Mouse (Mus musculus): Measurements from ENCODE around the gene Morn1. TPM values are rescaled to one million over a fixed set of nuclear protein-coding genes. Genes with fewer than 3 reads are reported as not detected.

Gene Morn1
- polyA plus RNA-seq, 1 experiment from 2014 or later = 3.0 TPM

DNA sequence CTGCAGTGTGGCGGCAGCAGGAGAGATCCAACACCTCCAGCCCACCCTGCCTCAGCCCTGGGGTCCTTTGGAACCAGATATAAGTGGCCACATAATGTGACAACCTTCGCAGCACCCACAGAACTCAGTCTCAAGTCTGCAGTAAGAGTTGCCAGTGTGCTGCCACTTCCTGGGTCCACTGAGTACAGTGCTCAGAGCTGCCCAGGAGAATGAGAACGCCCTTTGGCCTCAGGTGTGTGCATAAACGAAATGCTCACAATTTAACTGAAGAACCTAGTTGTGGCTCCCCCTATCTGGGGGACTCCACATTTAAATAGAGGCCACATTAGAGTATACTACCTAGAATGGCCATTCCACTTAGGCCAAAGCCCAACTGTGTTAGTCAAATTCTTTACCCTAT lies 2.8 kb upstream of the Morn1 start:
- H3K27ac ChIP-seq = peak overlapping the region; percentile 41; the same call in 1 of the 2 replicates

DNA sequence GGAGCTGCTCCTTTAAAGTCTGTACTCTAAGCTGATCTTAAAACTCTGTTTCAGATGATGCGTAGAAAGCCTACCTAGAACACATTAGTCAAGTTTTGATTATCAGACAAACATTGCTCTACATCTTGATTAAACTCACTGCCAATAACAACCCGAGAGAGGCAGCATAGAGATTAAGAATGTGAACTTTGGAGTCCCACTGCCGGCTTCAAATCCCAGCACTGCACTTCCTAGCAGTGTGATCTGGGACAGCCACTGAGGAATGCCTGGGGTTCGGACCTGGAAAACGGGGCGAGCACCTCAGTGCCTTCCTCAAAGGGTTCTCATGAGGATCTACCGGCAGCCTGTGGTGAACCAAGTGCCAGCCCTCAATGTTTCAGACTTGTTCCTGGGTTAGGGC lies 2.0 kb upstream of the Morn1 start:
- H3K4me1 ChIP-seq (replicated peaks) = peaks cover 34% of the 10 kb centered on the region
- WGBS = 68% methylated on average over 7 of the region's 7 CpGs
- H3K36me3 ChIP-seq = peaks cover 16% of the 10 kb centered on the region
- peak overlapping the region; percentile 96 for H3K9ac ChIP-seq
- no peaks in the 10 kb centered on the region for H3K27me3 ChIP-seq (replicated peaks)
- no peak for ATAC-seq
- peak overlapping the region; percentile 67; the same call in 1 of the 2 replicates for H3K27ac ChIP-seq
- peak overlapping the region; percentile 64 for H3K4me2 ChIP-seq (replicated peaks)
- peak overlapping the region; percentile 97 for H3K4me3 ChIP-seq (replicated peaks)
- H3K9me3 ChIP-seq = no peaks in the 10 kb centered on the region

More for the DNA sequence above, 2.8 kb upstream of the Morn1 start:
- Histone ChIP-seq H3K9ac (no peak overlapping the region), H3K36me3 (peaks cover 19% of the 10 kb centered on the region), H3K27me3 (replicated peaks) (no peaks in the 10 kb centered on the region), H3K9me3 (no peaks in the 10 kb centered on the region), H3K4me2 (replicated peaks) (peak overlapping the region; percentile 64), H3K4me1 (replicated peaks) (peaks cover 34% of the 10 kb centered on the region), H3K4me3 (replicated peaks) (no peak overlapping the region)
- WGBS = 69% methylated on average over 4 of the region's 4 CpGs
- no peak for ATAC-seq

DNA sequence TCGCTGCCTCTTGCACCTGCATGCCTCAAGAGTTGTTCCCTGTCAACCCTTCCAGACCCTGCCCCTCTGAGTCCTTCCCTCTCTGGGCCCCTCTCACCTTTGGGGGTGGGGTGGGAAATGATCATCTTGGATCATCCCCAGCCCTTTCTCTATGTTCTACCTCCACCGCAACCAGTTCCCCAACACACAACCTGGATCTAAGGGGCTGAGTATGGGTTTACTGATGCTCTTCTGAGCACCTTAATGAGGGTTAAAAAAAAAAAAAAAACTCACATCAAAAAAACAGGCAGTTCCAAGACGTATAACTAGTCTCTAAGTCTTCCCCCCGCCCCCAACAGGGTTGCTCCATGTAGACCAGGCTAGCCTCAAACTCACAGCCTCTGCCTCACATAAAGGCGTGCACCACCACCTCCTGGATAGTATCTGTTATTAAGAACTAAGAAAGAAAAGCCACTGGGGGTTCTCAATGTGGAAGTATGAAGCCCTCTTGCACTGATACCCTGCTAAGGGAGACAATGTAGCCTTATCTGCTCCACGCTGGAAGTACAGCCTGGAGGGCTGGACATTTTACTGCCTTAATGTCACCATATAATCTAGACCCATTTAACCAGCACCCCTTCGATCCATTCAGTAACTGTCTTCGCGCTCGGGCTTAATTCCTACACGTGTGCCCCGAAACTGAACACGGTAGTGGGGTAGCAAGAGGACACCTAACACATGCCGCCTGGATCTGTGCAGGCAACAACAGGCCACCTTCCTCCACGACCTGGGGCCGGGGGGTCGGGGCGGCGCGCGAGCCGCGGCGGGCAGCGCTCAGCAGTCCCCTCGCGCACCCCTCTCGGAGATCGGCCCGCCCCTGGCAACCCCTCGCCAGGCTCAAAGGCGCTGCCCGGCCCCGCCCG lies 920 bp upstream of the Morn1 start:
- no peaks in the 10 kb centered on the region for H3K9me3 ChIP-seq
- H3K4me1 ChIP-seq (replicated peaks) = peaks cover 34% of the 10 kb centered on the region
- H3K27ac ChIP-seq = peak overlapping the region; percentile 96
- H3K27me3 ChIP-seq (replicated peaks) = no peaks in the 10 kb centered on the region
- peak overlapping the region; percentile 64 for H3K4me2 ChIP-seq (replicated peaks)
- H3K9ac ChIP-seq = peak overlapping the region; percentile 96
- no peak for ATAC-seq
- H3K4me3 ChIP-seq (replicated peaks) = peak overlapping the region; percentile 97
- 5% methylated on average over 35 of the region's 35 CpGs for WGBS
- peaks cover 12% of the 10 kb centered on the region; the same call in 1 of the 2 replicates for H3K36me3 ChIP-seq

DNA sequence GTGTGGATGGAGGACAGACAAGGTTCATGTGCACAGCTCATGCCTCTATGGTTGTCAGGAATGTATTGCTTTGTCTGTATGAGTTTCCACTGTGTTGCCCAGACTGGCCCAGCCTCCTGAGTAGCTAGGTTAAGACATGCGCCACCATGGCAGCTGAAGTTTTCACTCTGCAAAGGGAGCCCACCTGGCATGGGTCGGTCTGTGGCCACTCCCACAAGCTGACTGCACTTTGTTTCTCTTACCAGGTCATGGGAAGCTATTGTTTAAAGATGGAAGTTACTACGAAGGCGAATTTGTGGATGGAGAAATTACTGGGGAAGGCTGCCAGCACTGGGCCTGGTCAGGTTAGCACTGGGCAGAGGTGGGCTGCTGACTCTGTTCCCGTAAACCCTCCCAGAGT lies 2.9 kb downstream of the Morn1 start:
- H3K27ac ChIP-seq = no peak overlapping the region

DNA sequence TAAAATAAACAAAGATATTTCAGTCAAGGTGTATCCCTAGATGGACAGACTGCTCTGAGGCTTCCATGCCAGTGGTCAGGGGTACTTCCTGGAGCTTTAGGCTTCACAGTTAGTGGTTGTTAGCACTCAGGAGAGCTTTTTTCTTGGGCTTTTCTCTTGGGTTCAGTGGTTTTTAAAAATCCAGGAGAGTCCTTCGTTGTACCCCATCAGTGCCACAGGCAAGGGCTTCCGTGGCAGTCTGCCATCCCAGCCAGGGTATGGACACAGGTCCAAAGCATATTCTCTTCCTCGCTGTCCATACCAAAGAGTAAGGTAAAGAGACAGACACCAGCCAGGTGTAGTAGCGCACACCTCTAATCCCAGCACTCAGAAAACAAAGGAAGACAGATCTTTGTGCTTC lies 3.8 kb downstream of the Morn1 start:
- Histone ChIP-seq H3K9me3 (no peaks in the 10 kb centered on the region), H3K4me3 (replicated peaks) (no peak overlapping the region), H3K4me1 (replicated peaks) (peaks cover 10% of the 10 kb centered on the region), H3K4me2 (replicated peaks) (no peak overlapping the region), H3K9ac (no peak overlapping the region), H3K27ac (no peak overlapping the region), H3K27me3 (replicated peaks) (no peaks in the 10 kb centered on the region), H3K36me3 (no peaks in the 10 kb centered on the region)
- ATAC-seq = no peak
- 92% methylated on average over 4 of the region's 4 CpGs for WGBS

More for the DNA sequence above, 2.9 kb downstream of the Morn1 start:
- Histone ChIP-seq H3K4me2 (replicated peaks) (no peak overlapping the region), H3K9ac (no peak overlapping the region), H3K4me1 (replicated peaks) (peaks cover 18% of the 10 kb centered on the region), H3K9me3 (no peaks in the 10 kb centered on the region), H3K36me3 (no peaks in the 10 kb centered on the region), H3K4me3 (replicated peaks) (no peak overlapping the region), H3K27me3 (replicated peaks) (no peaks in the 10 kb centered on the region)
- WGBS = 88% methylated on average over 5 of the region's 5 CpGs
- no peak for ATAC-seq

DNA sequence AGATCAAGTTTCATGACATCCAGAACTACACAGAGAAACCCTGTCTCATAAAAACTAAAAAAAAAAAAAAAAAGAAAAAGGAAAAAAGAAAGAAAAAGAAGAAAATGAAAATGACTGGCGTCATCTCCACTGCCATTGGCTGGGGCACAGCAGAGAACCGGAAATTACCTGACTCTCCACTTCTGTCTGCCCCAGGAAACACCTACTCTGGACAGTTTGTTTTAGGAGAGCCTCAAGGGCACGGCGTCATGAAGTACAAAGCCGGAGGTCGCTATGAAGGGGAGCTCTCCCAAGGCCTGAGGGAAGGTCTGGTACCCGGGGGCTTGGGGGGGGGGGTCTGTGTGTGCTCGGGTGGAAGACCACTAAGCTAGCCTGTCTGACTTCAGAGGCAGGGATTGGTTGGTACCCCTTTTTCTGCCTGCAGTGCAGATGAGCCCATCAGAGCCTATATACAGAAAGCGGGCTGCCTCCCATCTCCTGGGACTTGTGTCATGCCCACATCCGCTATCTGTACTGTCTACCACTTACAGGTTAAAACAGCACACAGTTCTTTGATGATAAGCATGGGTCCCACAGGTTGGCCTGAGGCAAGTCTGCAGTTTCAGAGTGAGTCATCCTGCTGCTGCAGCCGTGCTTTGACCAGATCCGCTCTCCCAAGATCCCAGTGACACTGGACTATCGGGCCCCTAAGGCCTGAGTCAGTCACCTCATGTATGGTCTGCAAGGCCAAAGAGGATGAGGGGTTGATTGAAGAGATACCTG lies 4.5 kb downstream of the Morn1 start:
- Histone ChIP-seq H3K9ac (no peak overlapping the region), H3K4me3 (replicated peaks) (no peak overlapping the region), H3K9me3 (no peaks in the 10 kb centered on the region), H3K36me3 (no peaks in the 10 kb centered on the region), H3K4me1 (replicated peaks) (peaks cover 13% of the 10 kb centered on the region), H3K4me2 (replicated peaks) (no peak overlapping the region), H3K27me3 (replicated peaks) (no peaks in the 10 kb centered on the region), H3K27ac (no peak overlapping the region)
- ATAC-seq = no peak
- WGBS = 91% methylated on average over 13 of the region's 13 CpGs

DNA sequence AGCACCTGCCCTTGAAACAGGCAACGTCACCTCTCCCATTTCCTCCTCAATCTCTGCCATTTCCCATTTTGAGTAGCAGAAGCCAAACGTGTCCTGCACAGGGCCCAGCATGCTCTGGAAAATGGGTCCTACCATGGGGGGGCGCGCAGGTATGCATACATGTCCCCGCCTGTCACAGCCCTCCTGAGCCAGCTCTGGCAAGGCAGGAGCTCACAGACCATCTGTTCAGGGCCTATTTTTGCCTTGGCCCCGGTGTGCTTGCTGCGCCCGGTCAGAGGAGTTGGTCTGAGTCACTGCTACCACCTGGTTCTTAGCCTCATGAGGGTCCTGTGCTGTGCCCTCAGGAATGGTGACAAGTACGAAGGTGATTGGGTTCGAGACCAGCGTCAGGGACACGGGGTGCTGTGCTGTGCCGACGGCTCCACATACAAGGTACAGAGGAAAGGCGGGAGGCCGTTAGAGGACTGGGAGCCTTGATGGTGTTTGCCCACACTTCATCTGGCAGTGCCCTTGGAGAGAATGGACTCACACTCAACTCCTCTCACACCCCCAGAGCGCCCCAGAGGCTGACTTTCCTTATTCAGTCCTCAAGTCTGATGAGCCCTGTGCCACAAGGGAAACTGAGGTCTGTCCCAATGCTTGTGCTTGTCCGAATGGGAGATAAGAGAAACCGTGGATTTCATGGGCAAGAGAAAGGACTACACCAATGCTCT lies 6.5 kb downstream of the Morn1 start:
- WGBS = 92% methylated on average over 19 of the region's 19 CpGs

DNA sequence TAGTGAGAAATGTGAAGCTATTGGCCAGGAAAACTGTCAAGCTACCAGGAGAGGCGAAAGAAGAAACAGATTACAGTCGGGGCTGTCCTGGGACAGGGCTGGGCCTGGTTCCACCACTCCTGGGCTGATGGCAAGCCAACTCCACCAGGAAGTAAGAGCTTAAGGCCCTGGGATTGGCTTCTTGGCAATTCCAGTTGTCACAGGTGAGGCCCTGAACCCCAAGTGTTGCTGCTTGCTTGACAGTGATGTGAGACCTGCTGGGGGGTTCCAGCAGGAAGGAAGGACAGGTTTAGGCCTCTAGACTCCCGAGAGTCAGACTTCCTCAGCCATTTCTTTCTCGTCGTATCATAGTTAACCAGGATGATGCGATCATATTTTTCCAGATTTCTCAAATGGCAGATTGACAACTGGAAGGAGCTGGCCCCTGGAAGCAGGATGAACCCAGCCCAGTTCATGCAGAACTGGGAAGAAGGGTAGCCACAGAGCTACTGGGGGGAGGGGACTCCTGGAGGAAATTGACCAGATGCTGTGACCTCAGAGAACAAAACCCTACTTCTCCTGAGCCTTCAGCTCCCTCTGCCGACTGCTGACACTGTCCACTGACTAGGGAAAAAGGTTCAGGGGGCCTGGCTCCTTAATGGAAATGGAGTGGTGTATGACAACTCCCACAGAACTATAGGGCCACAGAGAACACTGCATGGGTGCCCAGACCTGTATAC lies 7.2 kb downstream of the Morn1 start:
- Histone ChIP-seq H3K27me3 (replicated peaks) (no peaks in the 10 kb centered on the region), H3K4me1 (replicated peaks) (0 out of 2 replicates have a peak, but pooled peaks cover 4% of the 10 kb centered on the region), H3K9me3 (no peaks in the 10 kb centered on the region), H3K4me3 (replicated peaks) (no peak overlapping the region), H3K9ac (no peak overlapping the region), H3K4me2 (replicated peaks) (no peak overlapping the region), H3K27ac (no peak overlapping the region), H3K36me3 (no peaks in the 10 kb centered on the region)
- no peak for ATAC-seq
- WGBS = 72% methylated on average over 7 of the region's 7 CpGs

More for the DNA sequence above, 6.5 kb downstream of the Morn1 start:
- Histone ChIP-seq H3K36me3 (no peaks in the 10 kb centered on the region), H3K9ac (no peak overlapping the region), H3K4me1 (replicated peaks) (0 out of 2 replicates have a peak, but pooled peaks cover 4% of the 10 kb centered on the region), H3K27me3 (replicated peaks) (no peaks in the 10 kb centered on the region), H3K27ac (no peak overlapping the region), H3K9me3 (no peaks in the 10 kb centered on the region), H3K4me2 (replicated peaks) (no peak overlapping the region), H3K4me3 (replicated peaks) (no peak overlapping the region)
- no peak for ATAC-seq

DNA sequence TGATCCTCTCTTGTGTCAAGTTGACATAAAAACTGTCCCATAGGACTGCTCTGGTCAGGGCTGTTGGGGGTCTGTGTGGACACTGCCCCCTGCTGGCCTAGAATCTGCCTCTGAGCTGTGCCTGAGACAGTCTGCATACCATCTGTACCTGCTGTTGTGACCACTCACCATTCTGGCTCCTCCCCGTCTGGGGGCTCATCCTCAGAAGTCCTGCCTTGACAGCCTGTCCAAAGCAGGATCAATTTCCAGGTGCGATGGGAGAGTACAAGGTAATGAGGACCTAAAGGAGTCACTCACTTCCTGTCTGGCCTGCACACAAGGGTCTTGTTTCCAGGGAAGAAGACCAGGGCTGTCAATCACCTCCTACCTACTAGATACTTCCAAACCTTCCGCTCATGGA lies 8.2 kb downstream of the Morn1 start:
- Histone ChIP-seq H3K4me3 (replicated peaks) (no peak overlapping the region), H3K9ac (no peak overlapping the region), H3K27ac (no peak overlapping the region), H3K4me1 (replicated peaks) (0 out of 2 replicates have a peak, but pooled peaks cover 4% of the 10 kb centered on the region), H3K4me2 (replicated peaks) (no peak overlapping the region), H3K36me3 (no peaks in the 10 kb centered on the region), H3K27me3 (replicated peaks) (no peaks in the 10 kb centered on the region), H3K9me3 (no peaks in the 10 kb centered on the region)
- peak; percentile 64 for ATAC-seq
- 67% methylated on average over 3 of the region's 3 CpGs for WGBS

DNA sequence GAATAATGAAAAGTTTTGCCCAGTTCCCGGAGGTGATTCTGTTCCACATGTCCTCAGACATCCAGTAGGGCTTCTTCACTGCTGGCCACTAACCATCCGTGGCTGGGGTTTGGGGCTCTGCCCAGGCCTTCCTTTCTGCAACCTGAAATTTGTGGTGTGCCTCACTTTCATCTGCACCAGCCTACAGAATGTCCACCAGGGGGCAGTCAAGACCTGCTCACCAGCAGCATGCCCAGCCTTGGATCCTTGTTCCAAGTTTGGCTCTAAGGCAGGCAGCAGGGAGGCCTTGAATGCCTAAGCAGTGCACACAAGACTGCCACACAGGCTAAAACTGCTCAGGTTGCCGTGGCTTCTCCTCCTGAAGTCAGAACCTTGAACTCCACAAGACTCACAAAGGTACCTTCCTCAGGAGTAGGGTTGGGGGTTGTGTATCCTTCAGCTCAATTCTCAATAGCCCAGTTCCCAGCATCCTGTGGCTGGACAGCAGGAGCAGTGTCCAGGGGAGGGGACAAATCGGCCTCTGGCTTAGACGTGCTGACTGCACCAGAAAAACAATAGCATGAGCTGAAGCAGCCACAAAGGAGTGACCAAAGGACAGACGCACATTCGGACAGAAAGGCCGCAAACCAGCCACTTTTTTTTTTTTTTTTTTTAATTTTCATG lies 9.0 kb downstream of the Morn1 start:
- no peaks in the 10 kb centered on the region for H3K9me3 ChIP-seq
- H3K4me2 ChIP-seq (replicated peaks) = no peak overlapping the region
- no peak overlapping the region for H3K9ac ChIP-seq
- H3K27me3 ChIP-seq (replicated peaks) = no peaks in the 10 kb centered on the region
- WGBS = 47% methylated on average over 8 of the region's 8 CpGs
- ATAC-seq = peak; percentile 86
- H3K36me3 ChIP-seq = no peaks in the 10 kb centered on the region
- no peak overlapping the region for H3K4me3 ChIP-seq (replicated peaks)
- H3K4me1 ChIP-seq (replicated peaks) = 0 out of 2 replicates have a peak, but pooled peaks cover 4% of the 10 kb centered on the region
- H3K27ac ChIP-seq = 0 out of 2 replicates have a peak overlapping the region, but pooled peaks have one; percentile 17

DNA sequence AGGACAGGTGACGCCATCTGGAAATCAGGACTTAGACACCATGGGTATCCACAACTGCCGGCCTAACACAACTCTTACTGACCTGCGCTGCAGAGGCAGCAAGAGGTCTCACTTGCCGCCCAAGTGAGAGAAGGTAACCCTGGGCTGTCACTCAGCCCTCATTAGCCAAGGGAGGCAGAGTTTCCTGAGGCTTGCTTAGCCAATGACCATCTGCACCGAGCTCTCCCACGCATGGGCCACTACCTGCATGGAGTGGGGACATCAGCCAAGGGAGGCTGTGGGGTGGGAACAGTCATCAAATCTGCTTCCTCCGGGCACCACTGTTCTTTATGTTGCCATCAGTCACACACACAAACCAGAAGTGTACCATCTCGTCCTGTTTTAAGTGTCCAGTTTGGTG lies 9.6 kb downstream of the Morn1 start:
- Histone ChIP-seq H3K9me3 (no peaks in the 10 kb centered on the region), H3K27me3 (replicated peaks) (no peaks in the 10 kb centered on the region), H3K9ac (no peak overlapping the region), H3K27ac (no peak overlapping the region), H3K4me3 (replicated peaks) (no peak overlapping the region), H3K4me2 (replicated peaks) (no peak overlapping the region), H3K4me1 (replicated peaks) (0 out of 2 replicates have a peak, but pooled peaks cover 4% of the 10 kb centered on the region), H3K36me3 (no peaks in the 10 kb centered on the region)
- ATAC-seq = no peak
- WGBS = 88% methylated on average over 8 of the region's 8 CpGs

Data from intestine, embryonic 15.5 days (tissue).